Mouse (Mus musculus): Measurements from ENCODE around the gene Dpysl5.
"Not testable (repeated sequence)": the region's sequence is repeated elsewhere in the genome, so short reads cannot be mapped to it uniquely, and the experiment has no call there.

Gene Dpysl5

GRCm38 (mm10) chr5:30711147-30712001 is at the start of gene Dpysl5:
Gene Dpysl5 (plus strand): TSS chr5:30711564.
- peak; percentile 58 to 66 for DNase-seq (ENCODE audit: low spot score in 2 of 2)

- no peak for DNase-seq (ENCODE audit: low spot score in 2 of 2)
These were observed 46.0 kb upstream of the Dpysl5 start for GRCm38 (mm10) chr5:30665360-30665759.

- DNase-seq (ENCODE audit: low spot score in 2 of 2): no peak
These were observed 45.4 kb upstream of the Dpysl5 start for GRCm38 (mm10) chr5:30665968-30666367.

- peak; percentile 97 to 98 for DNase-seq (ENCODE audit: low spot score in 2 of 2)
These were observed 44.8 kb upstream of the Dpysl5 start, which contains the start of gene Cenpa for GRCm38 (mm10) chr5:30666391-30667195. Gene Cenpa (plus strand): TSS chr5:30666777.

- DNase-seq (ENCODE audit: low spot score in 2 of 2): no peak
These were observed 44.1 kb upstream of the Dpysl5 start for GRCm38 (mm10) chr5:30667215-30667614.

- no peak for DNase-seq (ENCODE audit: low spot score in 2 of 2)
These were observed 43.7 kb upstream of the Dpysl5 start for GRCm38 (mm10) chr5:30667686-30668085.

GRCm38 (mm10) chr5:30668637-30669495 is 42.5 kb upstream of the Dpysl5 start:
- DNase-seq (ENCODE audit: low spot score in 2 of 2): no peak

- no peak for DNase-seq (ENCODE audit: low spot score in 2 of 2)
These were observed 41.9 kb upstream of the Dpysl5 start for GRCm38 (mm10) chr5:30669496-30669830.

- no peak for DNase-seq (ENCODE audit: low spot score in 2 of 2)
These were observed 41.3 kb upstream of the Dpysl5 start for GRCm38 (mm10) chr5:30670091-30670490.

GRCm38 (mm10) chr5:30674001-30674400 is 37.4 kb upstream of the Dpysl5 start:
- DNase-seq (ENCODE audit: low spot score in 2 of 2): no peak

- DNase-seq (ENCODE audit: low spot score in 2 of 2): no peak
These were observed 34.6 kb upstream of the Dpysl5 start for GRCm38 (mm10) chr5:30676800-30677199.

GRCm38 (mm10) chr5:30678069-30678468 is 33.3 kb upstream of the Dpysl5 start:
- DNase-seq (ENCODE audit: low spot score in 2 of 2): not testable (repeated sequence)

GRCm38 (mm10) chr5:30678722-30679296 is 32.6 kb upstream of the Dpysl5 start:
- DNase-seq (ENCODE audit: low spot score in 2 of 2): no peak

- no peak for DNase-seq (ENCODE audit: low spot score in 2 of 2)
These were observed 31.8 kb upstream of the Dpysl5 start for GRCm38 (mm10) chr5:30679593-30679992.

- DNase-seq (ENCODE audit: low spot score in 2 of 2): no peak
These were observed 29.4 kb upstream of the Dpysl5 start for GRCm38 (mm10) chr5:30681970-30682369.

GRCm38 (mm10) chr5:30682967-30683600 is 28.3 kb upstream of the Dpysl5 start:
- DNase-seq (ENCODE audit: low spot score in 2 of 2): no peak

GRCm38 (mm10) chr5:30683993-30684392 is 27.4 kb upstream of the Dpysl5 start:
- no peak for DNase-seq (ENCODE audit: low spot score in 2 of 2)

- DNase-seq (ENCODE audit: low spot score in 2 of 2): no peak
These were observed 24.6 kb upstream of the Dpysl5 start for GRCm38 (mm10) chr5:30686781-30687180.

- DNase-seq (ENCODE audit: low spot score in 2 of 2): no peak
These were observed 10.9 kb upstream of the Dpysl5 start for GRCm38 (mm10) chr5:30700361-30701000.

- not testable (repeated sequence) for DNase-seq (ENCODE audit: low spot score in 2 of 2)
These were observed 10.0 kb upstream of the Dpysl5 start for GRCm38 (mm10) chr5:30701373-30701772.

Measured in heart, adult 9 months (tissue).